ENCODE assay signal across 19 mouse cellular contexts in genomic region chr8:120403606-120404269, GRCm38 (mm10).
DNase-seq lines count a peak whose midpoint lies in the region; ATAC-seq and TF ChIP-seq lines count a peak whose summit lies in the region.
"Had no signal": no experiment of that assay in that cellular context is flagged by ENCODE, and none has a peak within 500 bp of the region (broad histone marks: within the 10 kb centered on the region; RNA-seq: fewer than 3 reads in every experiment).

No protein-coding gene starts in this region.

- DNase-seq in forebrain, embryonic 10.5 days (ENCODE audit: extremely low spot score, low spot score) = no peak
- DNase-seq in forebrain, postnatal 0 days = no peak
- DNase-seq in layer of hippocampus, adult 2 months (ENCODE audit: low spot score in 2 of 2) = no peak
- DNase-seq in layer of hippocampus, postnatal 25 days (ENCODE audit: extremely low spot score in 1 of 2, low spot score in 1 of 2) = no peak
- peak; percentile 45 for DNase-seq in CD4-positive, CD25-positive, alpha-beta regulatory T cell, adult 2 months (ENCODE audit: low read depth, low spot score)
- DNase-seq in kidney, adult 8-10 months = no peak
- no peak for DNase-seq in right cerebral cortex, adult 2 months (ENCODE audit: low spot score in 2 of 2)
- DNase-seq: adrenal gland, adult 8-10 months; cerebellum, adult 11-12 months; layer of hippocampus, adult 9-11 months; right cerebral cortex, adult 18-20 months had no signal

- no peak for TF ChIP-seq CTCF in forebrain, postnatal 0 days (IDR thresholded peaks at IDR 0.05; ENCODE audit: low read depth)
- no peak for TF ChIP-seq CTCF in layer of hippocampus, adult 2 months (conservative IDR thresholded peaks at IDR 0.05)

- 83% methylated on average over 7 of the region's 7 CpGs for WGBS in forebrain, embryonic 10.5 days
- 79% methylated on average over 7 of the region's 7 CpGs for WGBS in forebrain, postnatal 0 days

- ATAC-seq in forebrain, postnatal 0 days = no peak
- ATAC-seq in inflammation-experienced regulatory T-cells, adult 6 months = peak; percentile 25
- ATAC-seq: intestine, embryonic 16.5 days; lung, postnatal 0 days had no signal

- no peaks in the 10 kb centered on the region for H3K36me3 ChIP-seq in forebrain, embryonic 10.5 days (replicated peaks)
- H3K36me3 ChIP-seq in forebrain, postnatal 0 days (ENCODE audit: insufficient read depth) = no peaks in the 10 kb centered on the region
- H3K36me3 ChIP-seq: embryonic facial prominence, embryonic 13.5 days; liver, embryonic 12.5 days had no signal

- peaks cover 73% of the 10 kb centered on the region for H3K4me1 ChIP-seq in forebrain, embryonic 10.5 days
- H3K4me1 ChIP-seq in forebrain, postnatal 0 days (ENCODE audit: insufficient read depth) = peaks cover 7% of the 10 kb centered on the region; the same call in 1 of the 2 replicates

- no peak overlapping the region for H3K9ac ChIP-seq in forebrain, postnatal 0 days
- H3K9ac ChIP-seq: embryonic facial prominence, embryonic 13.5 days had no signal

- H3K27me3 ChIP-seq in forebrain, embryonic 10.5 days (ENCODE audit: poor library complexity, severe bottlenecking) = peaks cover 86% of the 10 kb centered on the region
- H3K27me3 ChIP-seq in forebrain, postnatal 0 days (ENCODE audit: insufficient read depth, low read length) = no peaks in the 10 kb centered on the region
- H3K27me3 ChIP-seq: embryonic facial prominence, embryonic 13.5 days had no signal

- H3K4me2 ChIP-seq in forebrain, postnatal 0 days (ENCODE audit: low read depth) = no peak overlapping the region
- H3K4me2 ChIP-seq: embryonic facial prominence, embryonic 13.5 days; liver, embryonic 12.5 days; midbrain, embryonic 11.5 days had no signal

- no peaks in the 10 kb centered on the region for H3K9me3 ChIP-seq in forebrain, embryonic 10.5 days
- H3K9me3 ChIP-seq in forebrain, postnatal 0 days (ENCODE audit: low read length) = no peaks in the 10 kb centered on the region
- H3K9me3 ChIP-seq: embryonic facial prominence, embryonic 13.5 days; liver, embryonic 12.5 days had no signal

- H3K4me3 ChIP-seq in forebrain, embryonic 10.5 days = no peak overlapping the region
- H3K4me3 ChIP-seq in forebrain, postnatal 0 days (ENCODE audit: low read depth, low read length) = no peak overlapping the region
- H3K4me3 ChIP-seq in layer of hippocampus, adult 2 months = no peak overlapping the region
- H3K4me3 ChIP-seq: embryonic facial prominence, embryonic 13.5 days; gastrocnemius, adult 2 months; heart, adult 2 months; liver, embryonic 12.5 days had no signal

- H3K27ac ChIP-seq in forebrain, embryonic 10.5 days = peak overlapping the region; percentile 56; the same call in 1 of the 2 replicates
- no peak overlapping the region for H3K27ac ChIP-seq in forebrain, postnatal 0 days (ENCODE audit: low read depth, low read length)
- peak overlapping the region; percentile 67; the same call in 1 of the 2 replicates for H3K27ac ChIP-seq in layer of hippocampus, adult 2 months
- H3K27ac ChIP-seq: embryonic facial prominence, embryonic 13.5 days; gastrocnemius, adult 2 months; heart, adult 2 months; liver, embryonic 12.5 days had no signal
